Mouse (Mus musculus) adipocyte (in vitro differentiated cells): ENCODE measurements around the gene Acap3.

Experiments
- DNase-seq: peaks from one replicate; pipeline ENCODE4 v3.0.0-alpha.2; 2016; ENCODE audit warnings: low spot score

The Acap3 gene

GRCm38 (mm10) chr4:155891551-155892001 lies at the start of gene Acap3, which contains the start of gene Pusl1:
Acap3 (plus strand) TSS chr4:155891822.
Pusl1 (minus strand) TSS chr4:155891781.
- DNase-seq = peak; percentile 92

- no peak for DNase-seq
These were observed 48.4 kb upstream of the Acap3 start for GRCm38 (mm10) chr4:155843231-155843630.

GRCm38 (mm10) chr4:155846871-155847578 lies 44.6 kb upstream of the Acap3 start, which contains the start of gene Dvl1:
Dvl1 (plus strand) TSS chr4:155847402.
- DNase-seq = peak; percentile 86

- peak; percentile 27 for DNase-seq
These were observed 43.9 kb upstream of the Acap3 start for GRCm38 (mm10) chr4:155847591-155848352.

GRCm38 (mm10) chr4:155848434-155849095 lies 43.1 kb upstream of the Acap3 start:
- DNase-seq = peak; percentile 31

- DNase-seq = no peak
These were observed 42.2 kb upstream of the Acap3 start for GRCm38 (mm10) chr4:155849391-155849790.

- no peak for DNase-seq
These were observed 41.7 kb upstream of the Acap3 start for GRCm38 (mm10) chr4:155849792-155850451.

GRCm38 (mm10) chr4:155851368-155851767 lies 40.3 kb upstream of the Acap3 start:
- no peak for DNase-seq

- DNase-seq = no peak
These were observed 39.6 kb upstream of the Acap3 start for GRCm38 (mm10) chr4:155851951-155852411.

- DNase-seq = no peak
These were observed 38.2 kb upstream of the Acap3 start for GRCm38 (mm10) chr4:155853421-155853820.

- DNase-seq = no peak
These were observed 36.6 kb upstream of the Acap3 start for GRCm38 (mm10) chr4:155854991-155855390.

GRCm38 (mm10) chr4:155856071-155856470 lies 35.6 kb upstream of the Acap3 start:
- no peak for DNase-seq

GRCm38 (mm10) chr4:155856881-155857280 lies 34.7 kb upstream of the Acap3 start:
- DNase-seq = no peak

- DNase-seq = no peak
These were observed 32.3 kb upstream of the Acap3 start for GRCm38 (mm10) chr4:155859318-155859717.

- no peak for DNase-seq
These were observed 29.8 kb upstream of the Acap3 start for GRCm38 (mm10) chr4:155861787-155862186.

GRCm38 (mm10) chr4:155863001-155863400 lies 28.6 kb upstream of the Acap3 start, which contains the start of gene Tas1r3:
Tas1r3 (minus strand) TSS chr4:155863362.
- DNase-seq = no peak

GRCm38 (mm10) chr4:155868614-155869298 lies 22.9 kb upstream of the Acap3 start:
- peak; percentile 49 for DNase-seq

- DNase-seq = peak; percentile 92
These were observed 22.1 kb upstream of the Acap3 start, which contains the start of the genes Cptp and Ints11 for GRCm38 (mm10) chr4:155869317-155870033. Cptp (minus strand) TSS chr4:155869440. Ints11 (plus strand) TSS chr4:155869546.

- no peak for DNase-seq
These were observed 20.2 kb upstream of the Acap3 start for GRCm38 (mm10) chr4:155871404-155871803.

GRCm38 (mm10) chr4:155883587-155883986 lies 8.0 kb upstream of the Acap3 start:
- no peak for DNase-seq
